Mouse (Mus musculus) heart, postnatal 14 days (tissue): ENCODE measurements around the gene Preb. TPM values are rescaled to one million over a fixed set of nuclear protein-coding genes. Genes with fewer than 3 reads are reported as not detected.

Experiments
- DNase-seq, 2 experiments: peaks; one replicate each; pipeline ENCODE4 v3.0.0; 2021 to 2022
- intact Hi-C: fragments of 180-260 bp; cut with DNase I; formaldehyde crosslinking; loops from one replicate; pipeline ENCODE4 v1.15.1; 2025
- long read RNA-seq, 2 experiments: library from polyadenylated mRNA; stranded (forward); transcript quantifications; one replicate each; pipeline ENCODE4 v2.0.0; 2021
- total RNA-seq, 2 experiments: library from RNA; stranded (reverse); gene quantifications; 2 replicates each; pipeline ENCODE4 v1.2.3; 2021

The Preb gene
- total RNA-seq: 10 to 100 TPM; 74.1 to 79.3 TPM
- long read RNA-seq, experiment 1, full-length matches to known transcripts: 48 of 63 reads
- long read RNA-seq, experiment 1, partial matches to known transcripts: 4 of 63 reads
- long read RNA-seq, experiment 1, other reads (novel, unspliced or antisense): 11 of 63 reads
- long read RNA-seq, experiment 2, full-length matches to known transcripts: 41 of 53 reads
- long read RNA-seq, experiment 2, partial matches to known transcripts: 1 of 53 reads
- long read RNA-seq, experiment 2, other reads (novel, unspliced or antisense): 11 of 53 reads

GRCm38 (mm10) chr5:30959966-30960501 is at the start of gene Preb:
Gene Preb (minus strand): TSS chr5:30960361.
- intact Hi-C loops: loop anchor here (2.0 to 5.0 kb wide), 2 partner anchors 38 to 89 kb away; partner anchors contain the start of genes Atraid, Khk and Slc5a6
- DNase-seq: peak; percentile 99

- intact Hi-C loops: loop anchor here (1.0 to 5.0 kb wide), 3 partner anchors 74 to 297 kb away; no protein-coding TSS in a partner anchor
- DNase-seq: peak; percentile 90 to 94
Observed at GRCm38 (mm10) chr5:31004184-31004583, 44.0 kb upstream of the Preb start.

- intact Hi-C loops: loop anchor here (5.0 kb wide), 1 partner anchor 294 kb away; no protein-coding TSS in a partner anchor
- DNase-seq: no peak
Observed at GRCm38 (mm10) chr5:31001560-31001959, 41.4 kb upstream of the Preb start.

GRCm38 (mm10) chr5:31000993-31001392 is 40.8 kb upstream of the Preb start:
- intact Hi-C loops: loop anchor here (5.0 kb wide), 1 partner anchor 294 kb away; no protein-coding TSS in a partner anchor
- no peak for DNase-seq

GRCm38 (mm10) chr5:31000122-31000521 is 40.0 kb upstream of the Preb start:
- DNase-seq: no peak
- intact Hi-C loops: loop anchor here (5.0 kb wide), 1 partner anchor 293 kb away; no protein-coding TSS in a partner anchor

GRCm38 (mm10) chr5:30999324-30999723 is 39.2 kb upstream of the Preb start:
- DNase-seq: no peak
- intact Hi-C loops: no loop called here

- intact Hi-C loops: no loop called here
- DNase-seq: peak; percentile 26 to 42
Observed at GRCm38 (mm10) chr5:30998306-30998705, 38.1 kb upstream of the Preb start.

GRCm38 (mm10) chr5:30994910-30995635 is 34.9 kb upstream of the Preb start:
- intact Hi-C loops: loop anchor here (2.0 kb wide), 1 partner anchor 64 kb away; no protein-coding TSS in a partner anchor

GRCm38 (mm10) chr5:30994074-30994473 is 33.9 kb upstream of the Preb start:
- no peak for DNase-seq
- intact Hi-C loops: loop anchor here (2.0 kb wide), 1 partner anchor 63 kb away; no protein-coding TSS in a partner anchor

More at GRCm38 (mm10) chr5:30994910-30995635, 34.9 kb upstream of the Preb start:
- DNase-seq: no peak

GRCm38 (mm10) chr5:30992980-30993676 is 33.0 kb upstream of the Preb start:
- intact Hi-C loops: no loop called here
- no peak for DNase-seq

- intact Hi-C loops: no loop called here
- no peak for DNase-seq
Observed at GRCm38 (mm10) chr5:30982357-30982756, 22.2 kb upstream of the Preb start.

GRCm38 (mm10) chr5:30974870-30975656 is 14.9 kb upstream of the Preb start:
- intact Hi-C loops: no loop called here
- DNase-seq: peak; percentile 65 to 69

GRCm38 (mm10) chr5:30969440-30969839 is 9.3 kb upstream of the Preb start:
- intact Hi-C loops: no loop called here
- no peak for DNase-seq

- DNase-seq: peak; percentile 64 to 71
- intact Hi-C loops: no loop called here
Observed at GRCm38 (mm10) chr5:30968416-30968815, 8.3 kb upstream of the Preb start, which contains the start of gene Tcf23. Gene Tcf23 (plus strand): TSS chr5:30968662.

GRCm38 (mm10) chr5:30966189-30966588 is 6.0 kb upstream of the Preb start:
- DNase-seq: no peak
- intact Hi-C loops: no loop called here

- intact Hi-C loops: no loop called here
Observed at GRCm38 (mm10) chr5:30963916-30964315, 3.8 kb upstream of the Preb start.

GRCm38 (mm10) chr5:30961545-30962505 is 1.7 kb upstream of the Preb start:
- intact Hi-C loops: loop anchor here (2.0 kb wide), 1 partner anchor 87 kb away; the partner anchor contains the start of genes Atraid and Slc5a6
- no peak for DNase-seq

More at GRCm38 (mm10) chr5:30963916-30964315, 3.8 kb upstream of the Preb start:
- DNase-seq: no peak

- intact Hi-C loops: loop anchor here (2.0 kb wide), 1 partner anchor 88 kb away; the partner anchor contains the start of genes Atraid and Slc5a6
- no peak for DNase-seq
Observed at GRCm38 (mm10) chr5:30960814-30961213, 653 bp upstream of the Preb start.
